Mouse (Mus musculus): ENCODE measurements around the gene Birc6. TPM values are rescaled to one million over a fixed set of nuclear protein-coding genes. Genes with fewer than 3 reads are reported as not detected.

The Birc6 gene
- polyA plus RNA-seq, 1 experiment = 25.5 TPM

DNA sequence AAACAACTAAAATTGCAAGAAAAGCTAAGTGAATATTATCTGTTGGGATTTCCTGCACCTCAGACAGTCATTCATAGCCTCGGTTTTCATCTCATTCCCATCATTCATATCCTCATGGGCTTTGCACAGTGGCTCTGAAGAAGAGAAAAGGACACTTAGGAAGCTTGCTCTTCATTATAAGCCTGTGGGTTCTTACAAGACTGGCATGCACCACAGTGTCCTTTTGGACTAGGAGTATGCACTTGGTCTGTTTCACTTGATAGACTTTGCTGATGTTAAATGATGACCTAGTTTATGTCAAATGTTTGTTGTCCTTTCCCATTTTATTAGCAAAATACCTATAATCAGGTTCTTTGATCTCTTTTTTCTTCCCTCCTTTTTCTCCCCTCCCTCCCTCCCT lies 9.4 kb downstream of the Birc6 start:
- Histone ChIP-seq H3K79me3 (ENCODE audit: low read depth) (peaks cover 93% of the 10 kb centered on the region), H3ac (ENCODE audit: control insufficient read depth, insufficient read length, low read depth) (no peak overlapping the region), H3K36me3 (ENCODE audit: control insufficient read depth, insufficient read depth) (no peaks in the 10 kb centered on the region), H3K79me2 (ENCODE audit: control insufficient read depth, insufficient read depth) (peaks cover 100% of the 10 kb centered on the region), H3K4me3 (ENCODE audit: insufficient read depth, poor library complexity, severe bottlenecking) (no peak overlapping the region), H3K27me3 (ENCODE audit: control insufficient read depth, insufficient read depth, insufficient read length) (no peaks in the 10 kb centered on the region)
- no peak for TF ChIP-seq MYOG (IDR thresholded peaks at IDR 0.05; ENCODE audit: control insufficient read depth, extremely low read depth, insufficient read length)
- no peak for TF ChIP-seq MAX (IDR thresholded peaks at IDR 0.05)
- TF ChIP-seq MYOD1 (IDR thresholded peaks at IDR 0.05; ENCODE audit: control insufficient read depth, insufficient read length, low read depth) = no peak
- no peak for TF ChIP-seq USF1 (IDR thresholded peaks at IDR 0.05; ENCODE audit: low read depth)
- TF ChIP-seq FOSL1 (IDR thresholded peaks at IDR 0.05; ENCODE audit: insufficient read depth, low read length, poor library complexity, severe bottlenecking) = no peak
- no peak for TF ChIP-seq CTCF (IDR thresholded peaks at IDR 0.05; ENCODE audit: control insufficient read depth, insufficient read depth, insufficient read length)
- TF ChIP-seq CEBPB (IDR thresholded peaks at IDR 0.05; ENCODE audit: low read depth) = no peak

DNA sequence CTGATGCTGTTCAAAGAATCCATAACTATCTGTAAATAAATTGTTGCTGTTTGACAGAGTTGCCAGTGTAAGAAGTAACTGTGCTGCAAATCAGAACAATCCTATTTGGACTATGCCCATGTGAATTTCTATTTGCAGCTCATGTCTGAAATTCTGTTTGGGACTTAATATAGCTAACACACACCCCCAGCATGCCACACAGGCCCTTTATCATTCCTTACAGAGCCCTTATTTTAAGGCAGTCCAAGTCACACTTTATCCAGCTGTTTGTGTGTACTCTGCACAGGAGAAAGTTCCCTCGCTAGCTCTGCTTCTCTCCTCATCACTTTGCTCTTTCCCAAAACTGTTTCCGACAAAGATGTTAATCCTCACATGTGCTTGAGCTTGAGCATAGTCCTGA lies 15.5 kb downstream of the Birc6 start:
- H3ac ChIP-seq (ENCODE audit: control insufficient read depth, insufficient read length, low read depth) = no peak overlapping the region
- H3K36me3 ChIP-seq (ENCODE audit: control insufficient read depth, insufficient read depth) = peaks cover 19% of the 10 kb centered on the region
- peaks cover 72% of the 10 kb centered on the region for H3K79me3 ChIP-seq (ENCODE audit: low read depth)
- TF ChIP-seq MYOD1 (IDR thresholded peaks at IDR 0.05; ENCODE audit: control insufficient read depth, insufficient read length, low read depth) (no peak), USF1 (IDR thresholded peaks at IDR 0.05; ENCODE audit: low read depth) (no peak), CTCF (IDR thresholded peaks at IDR 0.05; ENCODE audit: control insufficient read depth, insufficient read depth, insufficient read length) (no peak), CEBPB (IDR thresholded peaks at IDR 0.05; ENCODE audit: low read depth) (no peak), MAX (IDR thresholded peaks at IDR 0.05) (no peak), FOSL1 (IDR thresholded peaks at IDR 0.05; ENCODE audit: insufficient read depth, low read length, poor library complexity, severe bottlenecking) (no peak), MYOG (IDR thresholded peaks at IDR 0.05; ENCODE audit: control insufficient read depth, extremely low read depth, insufficient read length) (no peak)
- no peaks in the 10 kb centered on the region for H3K27me3 ChIP-seq (ENCODE audit: control insufficient read depth, insufficient read depth, insufficient read length)
- no peak overlapping the region for H3K4me3 ChIP-seq (ENCODE audit: insufficient read depth, poor library complexity, severe bottlenecking)
- H3K79me2 ChIP-seq (ENCODE audit: control insufficient read depth, insufficient read depth) = peaks cover 85% of the 10 kb centered on the region

DNA sequence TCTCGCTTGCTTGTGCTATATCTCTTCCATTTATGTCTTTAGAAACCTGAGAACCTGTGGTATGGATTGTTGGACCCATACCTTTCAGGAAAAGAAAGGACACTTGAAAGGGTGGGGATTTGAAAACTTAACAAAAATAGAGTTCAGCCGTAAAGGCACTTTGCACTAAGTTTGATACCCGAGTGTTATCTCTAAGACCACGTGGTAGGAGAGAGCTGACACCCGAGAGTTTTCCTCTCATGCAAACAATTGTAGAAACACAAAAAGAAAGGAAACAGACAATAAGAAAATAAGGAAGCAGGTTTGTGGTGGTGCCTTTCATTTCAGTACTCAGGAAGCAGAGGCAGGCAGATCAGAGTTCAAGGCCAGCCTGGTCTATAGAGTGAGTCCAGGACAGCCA lies 26.0 kb downstream of the Birc6 start:
- H3K4me3 ChIP-seq (ENCODE audit: insufficient read depth, poor library complexity, severe bottlenecking) = no peak overlapping the region
- no peak overlapping the region for H3ac ChIP-seq (ENCODE audit: control insufficient read depth, insufficient read length, low read depth)
- peaks cover 40% of the 10 kb centered on the region for H3K36me3 ChIP-seq (ENCODE audit: control insufficient read depth, insufficient read depth)
- no peak for TF ChIP-seq MYOD1 (IDR thresholded peaks at IDR 0.05; ENCODE audit: control insufficient read depth, insufficient read length, low read depth)
- TF ChIP-seq CEBPB (IDR thresholded peaks at IDR 0.05; ENCODE audit: low read depth) = no peak
- TF ChIP-seq CTCF (IDR thresholded peaks at IDR 0.05; ENCODE audit: control insufficient read depth, insufficient read depth, insufficient read length) = no peak
- no peak for TF ChIP-seq MAX (IDR thresholded peaks at IDR 0.05)
- TF ChIP-seq FOSL1 (IDR thresholded peaks at IDR 0.05; ENCODE audit: insufficient read depth, low read length, poor library complexity, severe bottlenecking) = no peak
- no peak for TF ChIP-seq MYOG (IDR thresholded peaks at IDR 0.05; ENCODE audit: control insufficient read depth, extremely low read depth, insufficient read length)
- TF ChIP-seq USF1 (IDR thresholded peaks at IDR 0.05; ENCODE audit: low read depth) = no peak
- no peaks in the 10 kb centered on the region for H3K27me3 ChIP-seq (ENCODE audit: control insufficient read depth, insufficient read depth, insufficient read length)
- H3K79me3 ChIP-seq (ENCODE audit: low read depth) = peaks cover 14% of the 10 kb centered on the region
- peaks cover 84% of the 10 kb centered on the region for H3K79me2 ChIP-seq (ENCODE audit: control insufficient read depth, insufficient read depth)

DNA sequence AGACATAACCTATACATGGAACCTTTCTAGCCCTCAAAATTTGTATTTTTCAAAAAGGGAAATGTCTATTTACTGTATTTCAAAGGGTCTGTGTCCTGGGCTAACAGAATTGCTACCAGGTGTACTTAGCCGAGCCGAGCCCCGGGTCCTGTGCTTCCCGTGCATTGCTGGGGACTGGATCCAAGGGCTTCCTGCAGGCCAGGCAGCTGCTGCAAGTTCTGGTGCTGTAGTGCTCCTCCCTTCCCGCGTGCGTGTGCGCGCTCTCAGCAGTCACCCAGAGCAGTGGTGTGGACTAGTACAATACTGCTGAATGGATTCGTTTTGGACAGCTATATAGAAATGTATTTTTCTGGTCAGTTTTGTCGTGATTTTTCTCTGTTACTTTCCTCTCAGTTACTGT lies 31.8 kb downstream of the Birc6 start:
- Histone ChIP-seq H3K36me3 (ENCODE audit: control insufficient read depth, insufficient read depth) (peaks cover 55% of the 10 kb centered on the region), H3K27me3 (ENCODE audit: control insufficient read depth, insufficient read depth, insufficient read length) (no peaks in the 10 kb centered on the region), H3K4me3 (ENCODE audit: insufficient read depth, poor library complexity, severe bottlenecking) (no peak overlapping the region), H3K79me2 (ENCODE audit: control insufficient read depth, insufficient read depth) (peaks cover 47% of the 10 kb centered on the region), H3ac (ENCODE audit: control insufficient read depth, insufficient read length, low read depth) (no peak overlapping the region), H3K79me3 (ENCODE audit: low read depth) (peaks cover 8% of the 10 kb centered on the region)
- TF ChIP-seq USF1 (IDR thresholded peaks at IDR 0.05; ENCODE audit: low read depth) (no peak), CTCF (IDR thresholded peaks at IDR 0.05; ENCODE audit: control insufficient read depth, insufficient read depth, insufficient read length) (no peak)

DNA sequence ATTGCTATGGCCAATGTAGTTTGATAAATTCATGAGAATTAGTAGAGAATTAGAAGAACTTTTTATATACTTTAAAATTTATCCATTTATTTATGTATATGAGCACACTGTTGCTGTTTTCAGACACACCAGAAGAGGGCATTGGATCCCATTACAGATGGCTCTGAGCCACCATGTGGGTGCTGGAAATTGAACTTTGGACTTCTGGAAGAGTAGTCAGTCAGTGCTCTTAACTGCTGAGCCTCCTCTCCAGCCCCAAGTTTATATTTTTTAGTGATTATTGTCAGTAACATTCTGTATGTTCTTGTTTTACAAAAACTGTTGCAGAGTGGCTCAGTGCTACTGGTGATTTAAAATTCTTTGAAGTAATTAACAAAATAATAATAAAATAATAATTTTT lies 36.1 kb downstream of the Birc6 start:
- Histone ChIP-seq H3K79me3 (ENCODE audit: low read depth) (peaks cover 7% of the 10 kb centered on the region), H3K36me3 (ENCODE audit: control insufficient read depth, insufficient read depth) (peaks cover 63% of the 10 kb centered on the region), H3K4me3 (ENCODE audit: insufficient read depth, poor library complexity, severe bottlenecking) (no peak overlapping the region), H3K27me3 (ENCODE audit: control insufficient read depth, insufficient read depth, insufficient read length) (no peaks in the 10 kb centered on the region), H3K79me2 (ENCODE audit: control insufficient read depth, insufficient read depth) (peaks cover 38% of the 10 kb centered on the region), H3ac (ENCODE audit: control insufficient read depth, insufficient read length, low read depth) (no peak overlapping the region)
- TF ChIP-seq USF1 (IDR thresholded peaks at IDR 0.05; ENCODE audit: low read depth) (no peak), FOSL1 (IDR thresholded peaks at IDR 0.05; ENCODE audit: insufficient read depth, low read length, poor library complexity, severe bottlenecking) (no peak), MYOG (IDR thresholded peaks at IDR 0.05; ENCODE audit: control insufficient read depth, extremely low read depth, insufficient read length) (no peak), MAX (IDR thresholded peaks at IDR 0.05) (no peak), CTCF (IDR thresholded peaks at IDR 0.05; ENCODE audit: control insufficient read depth, insufficient read depth, insufficient read length) (no peak), MYOD1 (IDR thresholded peaks at IDR 0.05; ENCODE audit: control insufficient read depth, insufficient read length, low read depth) (no peak), CEBPB (IDR thresholded peaks at IDR 0.05; ENCODE audit: low read depth) (no peak)

DNA sequence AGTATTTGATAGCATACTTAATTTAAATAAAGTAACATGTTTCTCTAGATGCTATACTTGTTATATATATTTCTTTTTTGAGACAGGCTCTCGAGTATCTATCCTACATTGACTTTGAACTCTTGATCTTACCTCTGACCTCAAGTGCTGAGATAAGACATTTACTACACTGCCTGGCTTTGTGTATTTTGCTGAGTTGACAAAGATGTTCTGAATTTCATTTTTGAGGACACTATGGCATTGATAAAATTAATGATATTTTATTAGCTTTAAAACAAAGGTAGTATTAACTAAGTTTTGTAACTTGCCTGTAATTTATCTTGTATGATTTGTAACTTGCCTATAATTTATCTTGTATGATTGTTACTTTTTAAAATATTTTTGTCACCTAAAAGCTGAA lies 41.1 kb downstream of the Birc6 start:
- H3K79me2 ChIP-seq (ENCODE audit: control insufficient read depth, insufficient read depth) = peaks cover 57% of the 10 kb centered on the region
- H3K27me3 ChIP-seq (ENCODE audit: control insufficient read depth, insufficient read depth, insufficient read length) = no peaks in the 10 kb centered on the region
- H3K4me3 ChIP-seq (ENCODE audit: insufficient read depth, poor library complexity, severe bottlenecking) = no peak overlapping the region
- H3K36me3 ChIP-seq (ENCODE audit: control insufficient read depth, insufficient read depth) = peaks cover 30% of the 10 kb centered on the region
- H3ac ChIP-seq (ENCODE audit: control insufficient read depth, insufficient read length, low read depth) = no peak overlapping the region
- TF ChIP-seq CTCF (IDR thresholded peaks at IDR 0.05; ENCODE audit: control insufficient read depth, insufficient read depth, insufficient read length) = no peak
- no peak for TF ChIP-seq FOSL1 (IDR thresholded peaks at IDR 0.05; ENCODE audit: insufficient read depth, low read length, poor library complexity, severe bottlenecking)
- TF ChIP-seq CEBPB (IDR thresholded peaks at IDR 0.05; ENCODE audit: low read depth) = no peak
- no peak for TF ChIP-seq MYOG (IDR thresholded peaks at IDR 0.05; ENCODE audit: control insufficient read depth, extremely low read depth, insufficient read length)
- H3K79me3 ChIP-seq (ENCODE audit: low read depth) = peaks cover 22% of the 10 kb centered on the region
